Mouse (Mus musculus) liver, embryonic 11.5 days (tissue): ENCODE measurements around the gene M6pr. TPM values are rescaled to one million over a fixed set of nuclear protein-coding genes. Genes with fewer than 3 reads are reported as not detected.

Experiments used
- ATAC-seq: fragments of 200-750 bp; cut with Nextera tagmentation; replicated peaks from 2 replicates; pipeline ENCODE4 v1.8.0; 2017; ENCODE audit warnings: moderate number of reproducible peaks, mild to moderate bottlenecking, moderate TSS enrichment, moderate library complexity; ENCODE audit not compliant: low FRiP score
- DNase-seq: peaks from one replicate; pipeline ENCODE4 v3.0.0-alpha.2; 2017; ENCODE audit warnings: low spot score
- H3K27ac ChIP-seq: fragments of 300-500 bp; sonication (generic); 2 replicates; pipeline ENCODE4 v1.5.1; 2014; ENCODE audit warnings: mild to moderate bottlenecking, low read depth, low read length, control low read depth
- H3K27me3 ChIP-seq: fragments of 300-500 bp; sonication (generic); replicated peaks from 2 replicates; pipeline ENCODE4 v1.6.1; 2014; ENCODE audit warnings: low read length, mixed read lengths; ENCODE audit not compliant: control insufficient read depth, insufficient read depth
- H3K36me3 ChIP-seq: fragments of 300-500 bp; sonication (generic); 2 replicates; pipeline ENCODE4 v1.6.1; 2014; ENCODE audit warnings: mild to moderate bottlenecking, low read length, moderate library complexity, mixed read lengths; ENCODE audit not compliant: control insufficient read depth, insufficient read depth
- H3K4me1 ChIP-seq: fragments of 300-500 bp; sonication (generic); replicated peaks from 2 replicates; pipeline ENCODE4 v1.6.1; 2014; ENCODE audit warnings: low read length, mixed read lengths; ENCODE audit not compliant: control insufficient read depth, insufficient read depth
- H3K4me2 ChIP-seq: fragments of 300-500 bp; sonication (generic); 2 replicates; pipeline ENCODE4 v1.6.1; 2014; ENCODE audit warnings: mild to moderate bottlenecking, control low read depth, moderate library complexity
- H3K4me3 ChIP-seq: fragments of 300-500 bp; sonication (generic); 2 replicates; pipeline ENCODE4 v1.5.1; 2014; ENCODE audit warnings: low read depth, low read length, control low read depth
- H3K9ac ChIP-seq: fragments of 300-500 bp; sonication (generic); 2 replicates; pipeline ENCODE4 v1.6.1; 2014; ENCODE audit warnings: low read depth, low read length, control low read depth
- H3K9me3 ChIP-seq: fragments of 300-500 bp; sonication (generic); 2 replicates; pipeline ENCODE4 v1.6.1; 2016; ENCODE audit warnings: low read length, inconsistent platforms, mixed read lengths; ENCODE audit not compliant: control insufficient read depth
- WGBS: fragments of 180-500 bp; shearing (Covaris S2); extraction: QIAGEN DNeasy Blood & Tissue Kit; methylation state at CpG from one replicate; pipeline ENCODE4 v1.1.7; 2014; 5-methylcytosine and 5-hydroxymethylcytosine counted together
- polyA plus RNA-seq: library from polyadenylated mRNA; unstranded; fragments of >200 nt; fragmentation: Nextera tagmentation; extraction: Ambion mirVana; gene quantifications from 2 replicates; pipeline ENCODE4 v1.2.1, GENCODE M21; 2014

M6pr gene
- polyA plus RNA-seq = 154 and 168 TPM in 2 replicates

DNA sequence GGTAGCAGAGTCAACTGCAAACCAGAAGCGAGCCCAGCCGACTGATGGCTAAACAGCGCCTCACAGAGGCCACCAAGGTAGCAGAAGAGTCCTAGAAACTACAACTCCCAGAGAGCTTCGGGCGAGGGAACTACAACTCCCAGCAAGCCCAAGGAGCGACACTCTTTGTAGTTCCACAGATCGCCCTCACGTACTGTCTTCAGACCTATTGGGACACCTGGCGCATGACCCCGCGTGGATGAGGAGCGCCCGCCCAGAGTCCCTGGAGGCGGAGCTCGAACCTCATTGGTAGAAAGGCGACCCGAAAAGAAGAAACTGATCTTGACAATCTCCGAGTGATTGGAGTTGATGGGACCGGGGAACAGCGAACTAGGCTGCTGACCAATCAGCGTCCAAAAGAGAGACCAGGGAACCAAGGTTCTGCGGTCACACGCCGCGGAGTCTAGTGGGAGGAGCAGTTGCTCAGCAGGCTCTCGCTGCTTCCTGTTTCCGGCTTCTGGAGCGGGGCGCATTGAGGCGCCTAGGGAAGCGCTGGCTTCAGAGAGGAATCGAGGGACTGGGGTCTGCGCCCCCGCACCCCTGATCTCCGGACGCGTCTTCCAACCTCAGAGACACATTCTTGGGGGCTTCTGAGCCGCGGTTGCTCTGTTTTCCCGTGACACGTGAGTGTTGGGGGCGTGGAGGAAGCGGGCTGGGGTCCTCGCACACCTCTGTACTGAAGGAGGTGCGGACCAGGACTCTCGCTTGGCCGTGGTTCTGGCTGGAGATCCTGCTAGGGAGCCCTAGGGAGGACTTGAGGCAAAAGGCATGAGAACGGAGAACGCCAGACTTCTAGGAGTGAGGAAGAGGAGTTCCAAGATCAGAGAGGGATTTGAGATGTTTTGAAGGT is at the start of gene M6pr:
TSS of gene M6pr (plus strand) at position 216 of the 889 bp plus-strand sequence.
- Histone ChIP-seq H3K4me2 (peak within 1 kb of the TSS; percentile 73), H3K4me3 (peak within 1 kb of the TSS; percentile 83), H3K27ac (peak within 1 kb of the TSS; percentile 73), H3K9me3 (no peaks in the 10 kb centered on the region), H3K27me3 (no peaks in the 10 kb centered on the region), H3K9ac (peak within 1 kb of the TSS; percentile 80), H3K36me3 (peaks cover 5% of the 10 kb centered on the region; the same call in 1 of the 2 replicates), H3K4me1 (peaks cover 14% of the 10 kb centered on the region)
- peak; percentile 92 for DNase-seq
- peak; percentile 98 for ATAC-seq
- WGBS = under 1% methylated on average over 49 of the region's 49 CpGs

DNA sequence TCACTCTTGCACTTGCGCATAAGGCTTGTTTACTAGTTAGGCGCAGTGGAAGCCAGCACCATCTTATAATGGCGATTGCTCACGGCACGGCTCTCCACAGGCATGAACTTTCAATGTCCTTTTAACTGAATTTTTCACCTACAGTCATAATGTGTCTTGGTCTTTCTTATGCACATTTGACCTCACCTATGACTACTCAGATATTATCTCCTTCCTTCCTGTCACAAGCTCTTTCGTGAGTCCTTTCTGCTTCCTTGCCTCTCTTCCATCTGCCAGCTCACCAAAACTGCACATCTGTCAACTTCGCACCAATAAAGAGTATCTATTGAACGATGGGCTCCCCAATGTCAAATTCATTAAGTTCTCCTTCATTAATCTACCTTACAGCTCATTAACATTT is 46.0 kb upstream of the M6pr start:
- WGBS = 88% methylated on average over 8 of the region's 8 CpGs
- Histone ChIP-seq H3K4me2 (no peak overlapping the region), H3K9ac (no peak overlapping the region)

GRCm38 (mm10) chr6:122268561-122268960 is 40.0 kb upstream of the M6pr start:
- no peaks in the 10 kb centered on the region for H3K9me3 ChIP-seq
- WGBS = 73% methylated on average over 3 of the region's 3 CpGs
- no peaks in the 10 kb centered on the region for H3K4me1 ChIP-seq
- no peak overlapping the region for H3K4me3 ChIP-seq
- ATAC-seq (no peak), DNase-seq (no peak)
- no peak overlapping the region for H3K4me2 ChIP-seq
- H3K36me3 ChIP-seq = no peaks in the 10 kb centered on the region
- no peak overlapping the region for H3K9ac ChIP-seq
- no peak overlapping the region for H3K27ac ChIP-seq
- no peaks in the 10 kb centered on the region for H3K27me3 ChIP-seq

More for the DNA sequence above, 46.0 kb upstream of the M6pr start:
- Histone ChIP-seq H3K36me3 (no peaks in the 10 kb centered on the region), H3K27me3 (no peaks in the 10 kb centered on the region), H3K9me3 (no peaks in the 10 kb centered on the region), H3K27ac (no peak overlapping the region), H3K4me3 (no peak overlapping the region), H3K4me1 (no peaks in the 10 kb centered on the region)
- ATAC-seq = no peak
- no peak for DNase-seq

- no peaks in the 10 kb centered on the region for H3K9me3 ChIP-seq
- H3K9ac ChIP-seq = no peak overlapping the region
- H3K4me3 ChIP-seq = no peak overlapping the region
- H3K36me3 ChIP-seq = no peaks in the 10 kb centered on the region
- no peak overlapping the region for H3K4me2 ChIP-seq
- 83% methylated on average over 4 of the region's 4 CpGs for WGBS
- peaks cover under 1% of the 10 kb centered on the region for H3K4me1 ChIP-seq
- no peak overlapping the region for H3K27ac ChIP-seq
- ATAC-seq (no peak), DNase-seq (no peak)
- no peaks in the 10 kb centered on the region for H3K27me3 ChIP-seq
Measured at GRCm38 (mm10) chr6:122269170-122269569, 39.4 kb upstream of the M6pr start.

DNA sequence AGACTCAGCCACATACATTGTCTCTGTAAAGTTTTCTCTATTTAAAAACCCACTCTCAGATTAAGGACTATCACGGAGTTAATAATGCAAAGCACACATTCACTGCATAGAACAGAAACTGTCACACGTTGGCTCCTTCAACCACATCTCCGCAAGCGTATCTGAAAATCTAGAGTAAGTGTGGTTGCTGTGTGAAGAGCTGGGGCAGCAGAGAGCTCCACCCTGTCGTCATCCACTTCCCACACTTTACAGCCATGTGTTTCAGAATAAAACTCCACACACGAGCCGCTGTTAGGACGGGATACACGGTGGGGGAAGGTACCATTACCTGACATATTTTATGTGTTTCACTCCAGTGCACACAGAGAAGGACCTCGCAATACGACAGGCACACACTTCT is 38.4 kb upstream of the M6pr start:
- Histone ChIP-seq H3K27ac (no peak overlapping the region), H3K27me3 (no peaks in the 10 kb centered on the region), H3K4me1 (peaks cover 8% of the 10 kb centered on the region), H3K4me2 (no peak overlapping the region), H3K9ac (no peak overlapping the region), H3K9me3 (no peaks in the 10 kb centered on the region), H3K36me3 (no peaks in the 10 kb centered on the region), H3K4me3 (no peak overlapping the region)
- no peak for DNase-seq
- 79% methylated on average over 11 of the region's 11 CpGs for WGBS
- no peak for ATAC-seq

DNA sequence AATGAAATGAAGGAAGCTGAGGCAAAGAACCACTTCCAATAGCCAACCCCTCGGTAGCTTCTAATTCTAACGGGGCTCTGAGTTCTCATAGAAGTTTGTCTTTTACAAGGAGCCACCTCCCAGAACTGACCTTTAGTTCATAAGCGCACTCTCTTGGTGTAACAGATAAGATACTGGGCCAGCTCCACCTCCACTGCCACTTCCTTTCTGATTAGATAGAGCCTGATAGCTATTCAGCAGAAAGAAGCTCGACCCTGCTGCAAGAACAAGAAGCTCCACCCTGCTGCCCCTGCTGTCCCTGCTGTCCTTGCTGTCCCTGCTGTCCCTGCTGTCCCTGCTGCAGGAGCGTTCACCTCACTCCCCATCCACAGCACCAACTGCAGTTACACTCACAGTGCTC is 34.0 kb upstream of the M6pr start:
- Histone ChIP-seq H3K27ac (peak overlapping the region; percentile 19; the same call in 1 of the 2 replicates), H3K4me2 (peak overlapping the region; percentile 42), H3K9ac (no peak overlapping the region), H3K9me3 (no peaks in the 10 kb centered on the region), H3K36me3 (no peaks in the 10 kb centered on the region), H3K4me1 (peaks cover 8% of the 10 kb centered on the region), H3K27me3 (no peaks in the 10 kb centered on the region), H3K4me3 (no peak overlapping the region)
- no peak for DNase-seq
- WGBS = 18% methylated on average over 5 of the region's 5 CpGs
- ATAC-seq = peak; percentile 75

DNA sequence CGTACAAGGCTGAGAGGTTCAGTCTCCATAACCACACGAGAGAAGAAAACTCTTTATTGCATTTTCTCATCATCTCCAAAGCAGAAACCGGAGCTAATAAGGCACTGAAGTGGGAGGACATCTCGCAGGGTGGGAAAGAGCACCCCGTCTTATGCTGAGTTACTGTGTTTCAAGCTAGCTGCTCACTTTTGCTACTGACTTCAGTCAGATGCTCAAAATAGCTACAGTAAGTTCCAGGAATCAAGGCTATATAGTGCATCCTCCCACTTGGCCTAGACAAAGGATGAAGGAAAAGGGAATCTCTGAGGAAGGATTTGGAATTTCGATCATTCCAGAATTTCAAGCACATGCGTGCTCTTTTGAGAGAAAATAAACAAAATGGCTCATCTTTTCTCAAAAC is 32.0 kb upstream of the M6pr start:
- ATAC-seq (no peak), DNase-seq (no peak)
- no peak overlapping the region for H3K27ac ChIP-seq
- no peaks in the 10 kb centered on the region for H3K36me3 ChIP-seq
- no peaks in the 10 kb centered on the region for H3K27me3 ChIP-seq
- no peak overlapping the region for H3K4me3 ChIP-seq
- no peaks in the 10 kb centered on the region for H3K9me3 ChIP-seq
- H3K4me2 ChIP-seq = no peak overlapping the region
- peaks cover 8% of the 10 kb centered on the region for H3K4me1 ChIP-seq
- WGBS = 82% methylated on average over 7 of the region's 7 CpGs
- no peak overlapping the region for H3K9ac ChIP-seq

DNA sequence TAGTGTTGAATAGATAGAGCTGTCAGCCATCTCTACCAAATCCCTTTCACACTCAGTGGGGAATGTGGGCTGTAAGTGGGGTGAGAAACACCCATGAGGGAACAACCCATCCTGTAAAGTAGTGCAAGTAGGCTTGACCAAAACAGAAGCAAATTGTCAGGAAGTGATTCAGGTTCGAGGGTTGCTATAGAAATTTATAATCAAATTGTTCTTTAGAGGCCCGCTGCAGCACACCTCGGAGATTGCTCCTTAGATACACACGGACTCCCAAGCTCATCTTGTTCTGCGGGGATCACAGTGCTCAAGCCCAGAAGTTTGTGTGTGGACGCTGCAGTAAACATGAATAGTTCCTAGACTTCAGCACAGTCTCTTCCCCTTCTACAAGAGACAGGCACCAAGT is 25.7 kb upstream of the M6pr start, which contains the start of gene Klrg1:
TSS of gene Klrg1 (minus strand) at position 101 of the 400 bp plus-strand sequence.
- no peak within 1 kb of the TSS for H3K4me2 ChIP-seq
- no peak within 1 kb of the TSS for H3K9ac ChIP-seq
- H3K4me1 ChIP-seq = no peaks in the 10 kb centered on the region
- no peak within 1 kb of the TSS for H3K4me3 ChIP-seq
- no peak for ATAC-seq
- H3K27ac ChIP-seq = no peak within 1 kb of the TSS
- no peaks in the 10 kb centered on the region for H3K27me3 ChIP-seq
- H3K9me3 ChIP-seq = no peaks in the 10 kb centered on the region
- WGBS = 78% methylated on average over 6 of the region's 6 CpGs
- DNase-seq = no peak
- H3K36me3 ChIP-seq = no peaks in the 10 kb centered on the region

- H3K4me2 ChIP-seq = no peak overlapping the region
- ATAC-seq = no peak
- H3K4me1 ChIP-seq = no peaks in the 10 kb centered on the region
- H3K4me3 ChIP-seq = no peak overlapping the region
- no peaks in the 10 kb centered on the region for H3K27me3 ChIP-seq
- H3K9me3 ChIP-seq = no peaks in the 10 kb centered on the region
- H3K27ac ChIP-seq = no peak overlapping the region
- H3K9ac ChIP-seq = no peak overlapping the region
- no peaks in the 10 kb centered on the region for H3K36me3 ChIP-seq
- no peak for DNase-seq
- WGBS = 74% methylated on average over 2 of the region's 2 CpGs
Measured at GRCm38 (mm10) chr6:122283429-122283828, 25.1 kb upstream of the M6pr start.
